Mouse (Mus musculus) layer of hippocampus, adult 11-12 months (tissue): ENCODE measurements around the gene Ehf.

Experiments
- DNase-seq: peaks from one replicate; pipeline ENCODE4 v3.0.0; 2022; ENCODE audit warnings: low spot score

Gene Ehf

DNA sequence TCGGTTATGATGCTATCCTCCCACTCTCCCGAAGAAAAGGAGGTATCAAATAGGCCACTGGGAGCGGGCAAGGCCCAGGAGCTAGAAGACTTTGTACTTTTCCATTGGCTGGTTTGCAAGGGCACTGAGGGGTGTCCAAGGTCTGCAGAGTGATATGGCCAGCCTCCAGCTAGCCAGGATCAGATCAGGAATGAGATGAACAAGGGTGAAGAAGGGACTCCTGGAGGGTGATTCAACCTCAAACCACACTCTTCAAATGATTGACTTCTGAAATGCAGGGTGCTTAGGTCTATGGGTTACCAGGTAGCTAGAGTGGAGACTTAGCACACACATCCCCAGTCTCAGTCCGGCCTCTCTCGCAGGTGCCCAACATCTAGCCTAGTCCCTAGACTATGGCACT, 9.3 kb downstream of the Ehf start:
- no peak for DNase-seq

DNA sequence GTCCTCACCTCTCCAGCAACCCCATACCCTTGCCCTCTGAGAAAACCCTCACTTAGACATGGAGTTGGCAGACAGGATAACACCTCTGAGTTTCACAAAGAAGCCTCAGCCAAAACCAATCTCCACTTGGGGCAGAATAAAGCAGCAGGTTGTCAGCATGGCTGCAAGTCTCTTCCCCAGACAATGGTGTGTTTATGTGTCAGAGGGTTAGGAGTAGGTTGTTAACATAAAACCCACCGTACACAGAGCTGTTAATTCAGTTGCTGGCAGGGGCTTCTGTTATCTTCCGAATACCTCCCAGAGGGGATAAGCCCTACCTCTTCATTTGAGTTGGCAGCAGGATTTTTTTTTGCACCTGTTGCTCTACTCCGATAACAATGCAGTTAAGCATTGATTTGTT, 9.9 kb downstream of the Ehf start:
- DNase-seq: no peak

DNA sequence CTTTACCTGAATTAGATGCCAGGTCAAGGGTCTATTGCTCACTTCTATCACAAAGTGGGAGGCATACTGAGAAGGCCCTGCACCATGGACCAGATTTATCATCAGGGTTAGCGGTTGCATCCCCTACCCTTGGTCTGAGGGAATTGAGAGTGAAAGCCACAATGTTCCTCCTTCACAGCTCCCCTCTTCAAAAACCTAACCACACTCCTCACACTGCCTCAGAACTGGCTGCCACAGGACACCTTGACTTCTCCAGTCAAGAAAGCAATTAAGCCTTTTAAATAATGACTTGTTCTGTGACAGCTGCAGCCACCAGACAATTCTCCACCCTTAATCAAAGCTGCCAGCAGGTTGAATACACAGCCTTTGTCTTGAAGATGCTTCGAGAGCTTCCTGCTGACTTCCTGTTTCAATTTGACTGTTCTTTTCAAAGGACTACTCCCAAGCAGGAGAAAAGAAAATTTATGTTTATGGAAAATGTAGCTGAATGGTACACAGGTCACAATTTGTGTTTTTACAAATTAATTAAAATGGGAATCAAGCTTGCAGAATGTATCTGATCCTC, 12.3 kb downstream of the Ehf start:
- no peak for DNase-seq

DNA sequence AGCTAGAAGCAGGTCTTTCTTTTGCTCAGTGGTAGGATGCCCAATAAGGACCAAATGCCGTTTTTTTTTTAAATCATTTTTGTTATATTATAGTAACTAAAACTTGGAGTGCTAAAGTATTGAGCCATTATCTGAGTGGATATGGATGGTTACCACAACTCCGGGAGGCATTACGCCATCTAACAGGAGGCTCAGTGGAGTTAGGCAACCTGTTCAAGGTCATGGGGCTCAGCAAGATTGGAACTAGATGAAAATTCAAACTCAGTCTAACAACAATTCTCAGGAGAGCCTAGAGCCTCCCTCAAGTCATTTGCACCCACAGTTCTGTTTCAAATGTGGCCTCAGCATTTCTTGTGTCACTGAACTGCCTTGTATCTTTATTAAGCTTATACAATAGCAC, 12.9 kb downstream of the Ehf start:
- no peak for DNase-seq

DNA sequence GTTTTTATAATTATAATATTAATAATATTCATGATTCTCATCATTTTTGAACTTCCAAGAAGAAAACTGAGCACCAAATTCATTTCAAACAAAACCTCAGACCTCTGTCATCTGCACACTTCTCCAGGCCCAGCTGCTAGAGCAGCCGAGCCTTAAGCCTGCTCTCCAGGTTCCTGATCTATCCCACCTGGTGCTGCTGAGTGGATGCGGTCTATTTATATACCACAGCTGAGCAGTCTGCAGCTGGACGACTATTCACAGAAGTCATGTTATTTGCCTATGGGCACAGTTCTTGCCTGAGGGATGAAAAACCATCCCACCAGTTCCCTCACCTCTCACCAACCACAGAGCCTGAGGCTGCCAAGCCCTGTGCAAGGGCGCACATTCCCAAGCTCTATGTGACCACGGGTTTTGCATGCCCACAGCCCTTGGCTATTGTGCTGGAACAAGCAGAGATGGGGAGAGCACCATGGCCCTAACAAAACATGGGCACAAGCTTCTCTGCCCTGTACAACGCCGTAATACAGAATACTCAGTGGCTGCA, 13.6 kb downstream of the Ehf start:
- DNase-seq: no peak

DNA sequence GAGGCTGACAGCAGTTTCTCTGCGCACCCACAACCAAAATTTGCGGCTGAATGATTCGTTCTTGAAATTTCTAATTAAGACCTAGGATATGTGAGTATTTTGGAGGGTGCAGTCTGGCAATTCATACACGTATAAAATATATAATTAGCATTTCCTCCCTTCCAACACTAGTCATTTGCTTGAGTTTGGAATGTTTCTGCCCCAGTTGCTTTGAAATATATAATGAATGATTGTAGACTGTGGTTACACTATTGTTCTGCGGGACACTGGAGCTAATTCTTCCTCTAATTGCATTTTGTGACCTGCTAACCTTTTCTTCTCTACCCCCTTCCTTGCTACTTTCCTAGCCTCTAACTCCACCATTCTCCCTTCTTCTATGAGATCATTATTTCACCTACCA, 15.4 kb downstream of the Ehf start:
- DNase-seq: no peak

DNA sequence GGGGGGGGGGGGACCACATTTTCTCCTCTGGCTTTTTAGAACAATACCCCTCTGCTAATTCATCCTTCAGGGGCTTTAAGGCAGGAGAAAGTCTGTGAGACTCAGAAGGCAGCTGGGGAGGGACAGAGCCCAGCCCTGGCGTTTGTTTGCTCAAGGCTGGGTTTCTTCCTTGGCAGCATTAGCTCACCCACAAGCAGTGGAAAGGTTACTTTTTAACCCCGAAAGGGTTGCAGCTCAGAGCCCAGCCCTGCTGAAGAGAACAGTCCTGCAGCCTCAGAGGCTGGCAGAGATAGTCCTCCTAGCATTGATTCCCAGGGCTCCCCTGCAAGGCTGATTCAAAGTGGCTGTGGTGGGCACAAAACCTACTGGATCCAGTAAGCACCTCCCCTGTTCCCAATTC, 17.5 kb downstream of the Ehf start:
- DNase-seq: no peak

DNA sequence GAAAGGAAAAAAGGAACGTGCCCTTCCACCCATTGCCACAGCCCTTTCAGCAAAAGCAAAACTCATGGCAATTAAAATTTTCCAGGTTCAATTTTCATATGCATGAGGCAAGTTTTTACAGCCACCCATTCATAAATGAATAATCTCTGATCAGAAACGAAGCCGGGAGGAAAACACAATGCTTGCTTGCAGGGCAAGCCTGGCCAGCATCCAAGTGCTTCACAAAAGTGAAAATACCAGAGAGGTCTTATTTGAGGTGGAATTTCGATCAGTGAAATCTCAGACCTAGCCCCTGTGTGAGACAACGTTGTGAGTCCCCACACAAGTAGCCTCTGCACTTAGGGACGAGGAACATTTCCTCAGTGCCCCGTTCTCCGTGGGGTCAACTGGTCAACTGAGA, 19.3 kb downstream of the Ehf start:
- DNase-seq: no peak

DNA sequence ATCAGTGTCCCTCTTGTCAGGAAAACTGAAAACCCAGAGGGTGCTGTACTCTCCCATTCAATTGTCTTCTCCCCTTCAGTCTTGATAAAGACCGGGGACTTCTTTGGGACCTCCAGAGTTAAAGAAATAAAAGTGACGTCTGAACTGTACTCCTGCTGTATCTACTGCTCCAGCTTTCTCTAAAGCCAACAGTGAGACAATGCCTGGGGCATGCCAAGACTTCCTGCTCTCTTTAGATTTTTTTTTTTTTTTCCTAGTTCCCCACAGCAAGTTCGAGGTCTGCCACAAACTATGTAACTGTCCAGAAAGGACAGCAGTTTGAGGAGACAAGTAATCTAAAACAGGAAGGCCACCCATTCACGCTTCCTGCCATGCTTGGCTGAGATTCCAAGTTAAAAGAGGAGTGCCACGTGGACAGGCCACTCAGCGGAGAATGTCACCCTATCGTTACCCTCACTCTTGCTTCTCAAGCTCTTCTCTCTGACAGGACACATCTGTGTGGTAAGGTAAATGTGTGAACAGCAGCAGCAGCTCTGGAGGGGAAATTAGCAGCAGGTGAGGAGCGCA, 20.8 kb downstream of the Ehf start:
- no peak for DNase-seq

DNA sequence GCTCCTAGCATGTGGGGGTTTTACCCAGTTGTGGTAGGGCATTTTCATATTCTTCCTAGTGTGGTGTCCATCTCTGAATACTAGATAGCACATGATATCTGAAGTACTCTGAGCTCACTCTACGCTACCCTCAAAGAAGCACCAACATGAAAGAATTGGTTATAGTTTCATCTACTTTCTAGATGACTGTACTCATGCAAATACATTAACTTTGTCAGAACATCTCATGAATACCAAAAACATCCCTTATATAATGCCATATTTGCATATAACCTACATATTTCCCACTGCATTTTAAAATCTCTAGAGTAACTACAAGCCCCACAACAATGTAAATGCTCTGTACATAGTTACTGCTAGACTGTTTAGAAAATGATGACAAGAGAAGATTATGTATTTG, 23.2 kb downstream of the Ehf start:
- no peak for DNase-seq

DNA sequence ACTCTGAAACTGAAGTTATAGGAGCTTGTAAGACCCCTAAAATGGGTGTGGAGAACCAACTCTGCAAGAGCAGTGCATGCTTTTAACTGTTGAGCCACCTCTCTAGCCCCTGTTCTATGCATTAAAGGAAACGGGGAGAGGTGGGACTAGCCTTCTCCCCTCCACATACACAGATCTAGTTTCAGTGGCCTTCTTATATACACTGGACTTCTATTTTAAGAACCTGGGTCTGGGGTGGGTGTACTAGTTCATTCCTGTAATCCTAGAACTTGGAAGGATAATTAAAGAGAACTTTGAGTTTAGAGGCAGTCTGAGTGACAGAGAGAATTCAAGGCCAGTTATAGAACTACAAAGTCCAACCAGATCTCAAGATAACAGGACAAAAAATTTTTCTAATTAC, 24.6 kb downstream of the Ehf start:
- DNase-seq: no peak

DNA sequence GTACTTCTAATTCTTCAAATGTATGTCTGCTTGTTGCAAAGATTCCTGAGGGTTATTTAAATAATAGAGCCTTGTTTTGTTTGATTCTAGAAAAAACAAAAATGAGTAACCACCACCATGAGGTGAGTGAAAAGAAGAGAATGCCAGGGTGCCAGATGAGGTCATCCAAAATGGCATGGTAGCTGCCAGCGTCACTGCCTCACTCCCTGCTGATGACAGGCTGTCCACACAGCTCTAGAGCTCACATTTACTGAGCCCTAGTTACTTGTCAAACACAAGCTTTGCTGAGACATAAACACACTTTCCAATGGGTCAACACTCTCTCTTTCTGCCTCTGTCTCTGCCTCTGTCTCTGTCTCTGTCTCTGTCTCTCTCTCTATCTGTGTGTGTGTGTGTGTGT, 25.3 kb downstream of the Ehf start:
- no peak for DNase-seq

DNA sequence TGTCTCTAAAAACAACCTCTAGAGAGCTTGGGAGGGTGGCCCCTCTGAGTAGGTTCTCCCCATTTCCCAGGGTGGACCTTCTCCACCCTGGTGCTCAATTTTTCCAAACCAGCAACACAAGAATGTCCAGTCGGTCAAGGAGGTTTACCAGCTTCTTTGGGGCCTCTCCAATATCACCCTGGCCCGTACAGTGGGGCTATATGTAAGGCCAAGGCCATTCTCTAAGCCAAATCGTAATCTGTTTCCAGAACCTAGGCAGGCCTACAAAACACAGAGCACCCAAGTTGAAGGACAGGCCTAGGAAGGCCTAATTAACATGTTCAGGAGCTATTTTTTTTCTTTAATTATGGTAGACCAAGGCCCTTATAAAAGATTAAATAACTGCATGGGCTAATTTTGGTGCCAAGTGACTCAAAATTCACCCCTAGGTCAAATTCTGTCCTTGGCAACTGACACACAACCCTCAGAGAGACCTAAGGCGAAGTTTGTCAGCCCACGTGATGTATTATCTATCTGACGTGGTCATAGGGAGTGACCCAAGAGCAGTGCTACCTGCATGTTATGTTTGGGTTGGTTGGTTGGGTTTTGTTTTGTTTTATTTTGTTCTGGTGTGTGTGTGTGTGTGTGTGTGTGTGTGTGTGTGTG, 27.6 kb downstream of the Ehf start:
- no peak for DNase-seq

DNA sequence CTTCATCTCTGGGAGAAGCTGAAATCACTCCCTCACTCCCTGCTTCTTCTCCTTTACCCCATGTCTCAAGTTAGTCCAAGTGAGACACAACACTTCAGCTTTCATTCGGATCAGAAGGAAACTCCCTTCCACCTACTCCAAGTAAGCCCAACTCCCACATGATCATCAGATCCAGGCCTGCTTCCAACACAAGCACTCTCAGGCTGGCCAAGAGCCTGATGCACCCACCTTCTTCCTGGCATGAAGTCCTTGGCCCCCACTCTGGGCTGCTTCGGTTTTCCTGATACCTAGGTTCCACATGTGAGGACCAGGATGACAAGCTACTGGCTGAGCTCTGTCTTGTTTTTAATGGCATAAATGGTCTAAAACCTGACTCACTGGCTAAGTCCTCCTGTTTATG, 28.3 kb downstream of the Ehf start:
- no peak for DNase-seq

DNA sequence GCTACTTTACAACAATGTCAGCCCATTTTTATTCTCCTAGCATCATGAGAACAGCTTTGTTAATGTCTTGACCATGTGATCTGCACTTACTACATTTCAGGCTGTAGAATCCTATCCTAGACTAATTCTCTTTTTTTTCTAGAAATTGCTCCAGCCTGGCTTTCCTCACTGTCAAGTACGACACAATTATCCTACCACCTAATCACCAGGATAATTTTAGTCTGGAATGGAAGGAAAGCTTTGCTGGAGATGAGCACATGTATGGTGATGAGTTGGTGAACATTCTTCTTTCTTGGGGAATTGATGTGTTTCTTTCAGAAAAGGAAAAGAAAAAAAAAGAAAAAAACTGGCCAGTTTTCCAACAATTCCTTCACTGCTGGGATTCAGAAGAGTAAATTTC, 28.8 kb downstream of the Ehf start:
- DNase-seq: no peak

DNA sequence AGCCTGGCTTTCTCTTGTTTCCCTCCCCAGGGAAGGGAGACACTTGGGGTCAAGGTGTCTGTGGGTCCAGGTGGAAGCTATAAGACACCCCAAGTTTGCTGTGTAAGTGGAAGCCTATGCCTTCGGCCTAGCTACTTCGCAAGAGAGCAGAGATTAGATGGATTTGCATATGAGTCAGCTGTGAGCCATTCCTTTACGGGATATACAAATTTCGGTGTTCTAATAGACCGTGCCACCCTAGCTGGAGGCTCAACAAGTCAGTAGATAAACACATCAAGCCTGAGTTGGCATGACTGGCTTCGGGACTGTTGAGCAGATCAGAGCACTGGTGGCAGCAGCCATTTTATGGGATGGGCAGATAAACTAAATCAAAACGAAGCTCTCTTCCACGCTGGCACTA, 31.6 kb downstream of the Ehf start:
- no peak for DNase-seq

DNA sequence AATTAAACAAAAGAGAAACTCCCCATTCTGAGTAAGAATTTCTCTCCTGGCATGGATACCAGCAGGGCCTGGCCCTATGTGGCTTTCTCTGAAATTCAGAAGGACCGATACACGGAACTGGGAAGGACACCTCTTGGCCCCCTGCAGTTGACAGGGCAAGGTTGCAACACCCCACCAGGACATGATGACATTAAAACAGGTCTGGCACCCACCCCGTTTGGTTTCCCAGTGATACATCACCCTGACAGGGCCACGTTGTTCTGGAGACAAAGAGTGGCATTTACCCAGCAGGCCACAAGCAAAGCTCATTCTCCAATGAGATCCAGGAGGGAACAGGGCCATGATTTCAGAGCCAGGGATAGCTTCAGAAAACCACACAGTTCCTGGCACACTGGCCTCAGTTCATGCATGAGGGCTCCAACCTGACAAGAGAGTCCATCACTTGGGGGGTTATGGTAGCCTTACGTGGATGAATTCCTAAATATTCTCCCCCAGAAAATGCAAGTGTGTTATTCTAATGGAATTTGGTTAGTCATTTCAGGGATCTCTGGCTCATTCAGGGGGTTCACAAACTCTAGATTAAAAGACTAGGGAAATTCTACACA, 32.4 kb downstream of the Ehf start:
- no peak for DNase-seq

DNA sequence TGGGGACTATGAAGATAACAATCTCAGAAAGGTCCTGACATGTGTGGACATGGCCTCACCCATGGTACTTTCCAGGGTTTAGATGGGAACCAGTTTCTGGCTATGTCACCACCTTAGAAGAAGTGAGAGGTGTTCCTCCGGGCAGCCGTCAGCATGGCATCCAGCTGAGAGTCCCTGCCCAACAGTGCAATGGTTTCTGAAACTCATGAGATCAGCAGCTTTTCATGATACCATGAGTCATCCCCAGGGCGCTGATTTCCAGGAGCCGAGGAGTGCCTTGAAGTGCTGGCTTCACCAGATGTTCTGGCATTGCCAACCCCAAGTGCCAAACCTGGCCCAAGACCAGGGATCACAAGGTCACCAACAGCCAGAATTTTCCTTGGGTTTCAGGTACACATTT, 64.0 kb downstream of the Ehf start:
- no peak for DNase-seq

DNA sequence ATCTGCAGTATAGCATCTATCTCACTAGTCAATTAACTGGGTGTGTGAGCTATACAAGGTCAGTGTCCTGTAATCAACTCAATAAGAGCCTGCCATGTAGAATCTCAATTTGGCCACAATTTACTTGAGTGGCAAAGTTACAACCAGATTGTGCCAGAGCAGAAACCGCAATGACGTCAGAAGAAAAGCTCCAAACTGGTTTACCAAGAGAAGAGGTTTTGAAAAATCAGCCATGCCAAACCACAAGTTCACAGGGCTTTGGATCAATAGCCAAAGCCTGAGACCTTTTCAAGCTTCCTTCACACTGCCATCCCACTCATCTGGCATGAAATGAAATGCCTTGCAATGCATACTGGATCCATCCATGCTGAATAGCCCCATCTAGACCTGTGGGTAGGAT, 76.3 kb downstream of the Ehf start:
- no peak for DNase-seq

DNA sequence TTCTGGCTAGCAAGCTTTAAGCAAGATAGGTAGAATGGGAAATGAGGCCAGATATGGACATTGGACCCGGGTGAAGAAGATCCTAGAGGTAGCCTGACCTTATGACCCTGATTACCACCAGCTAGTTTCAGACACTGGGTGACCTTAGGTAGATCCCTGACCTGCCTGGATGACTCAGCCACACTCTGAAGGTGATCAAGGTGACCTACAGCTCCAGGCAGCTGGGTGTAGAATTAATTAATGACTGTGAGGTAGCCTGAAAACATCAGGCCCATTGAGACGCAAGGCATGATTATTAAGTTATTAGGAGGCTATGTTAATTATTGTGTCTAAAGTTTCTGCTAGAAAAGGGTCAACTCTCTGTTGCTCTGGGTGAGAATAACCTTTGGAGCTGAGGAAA, 82.2 kb downstream of the Ehf start:
- no peak for DNase-seq

DNA sequence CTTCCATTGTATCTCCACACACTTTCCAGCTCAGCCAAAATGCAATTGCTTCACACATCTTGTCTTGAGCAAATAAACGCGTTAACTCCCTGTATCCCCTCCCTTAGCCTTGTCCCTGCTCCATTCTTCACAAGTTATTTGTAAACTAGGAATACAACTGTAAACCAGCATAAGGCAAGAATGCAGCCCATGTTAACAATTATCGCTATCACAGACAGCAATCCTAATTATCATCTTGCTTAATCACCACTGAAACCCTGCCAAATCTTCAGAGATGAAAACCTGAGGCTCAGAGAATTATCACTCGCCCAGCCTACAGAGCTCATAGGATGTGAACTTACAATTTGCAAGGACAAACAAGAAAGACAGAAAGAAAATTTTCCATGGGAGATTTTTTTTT, 84.8 kb downstream of the Ehf start:
- no peak for DNase-seq

DNA sequence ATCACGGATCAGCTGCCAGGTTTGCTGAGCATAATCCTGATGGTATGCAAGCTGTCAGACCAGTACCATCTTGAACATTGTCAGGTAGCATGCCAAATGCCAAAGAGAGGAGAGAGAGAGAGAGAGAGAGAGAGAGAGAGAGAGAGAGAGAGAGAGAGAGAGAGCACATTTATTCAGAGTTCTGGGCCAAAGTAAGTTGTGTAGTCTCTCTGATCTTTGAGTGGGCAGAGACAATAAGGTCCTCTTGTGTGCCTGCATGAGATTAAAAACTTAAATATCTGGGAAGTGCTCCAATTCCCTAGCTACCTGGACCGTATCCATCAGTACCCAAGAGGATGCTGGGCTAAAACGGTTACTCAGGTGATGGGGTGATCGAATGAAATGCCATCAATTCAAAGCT, 87.3 kb downstream of the Ehf start:
- no peak for DNase-seq

DNA sequence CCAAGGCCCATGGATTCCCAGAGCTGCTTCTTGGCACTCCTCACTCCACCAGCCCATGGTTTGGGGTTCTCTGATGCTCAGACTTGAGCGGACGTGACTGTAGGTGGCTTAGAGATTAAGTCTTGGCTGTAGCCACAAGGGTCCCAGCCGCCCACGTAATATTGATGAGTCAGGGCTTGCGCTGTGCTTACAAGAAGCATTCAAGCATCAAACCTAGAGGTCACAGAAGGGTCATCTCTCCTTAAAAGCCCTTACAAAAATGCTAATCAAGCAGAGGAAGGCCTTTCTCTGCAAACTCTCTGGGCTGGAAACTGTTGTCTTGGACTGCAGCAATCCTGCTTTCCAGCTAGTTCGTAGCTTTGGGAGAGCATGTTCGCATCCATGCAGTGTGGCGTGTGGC, 88.2 kb downstream of the Ehf start:
- DNase-seq: no peak

DNA sequence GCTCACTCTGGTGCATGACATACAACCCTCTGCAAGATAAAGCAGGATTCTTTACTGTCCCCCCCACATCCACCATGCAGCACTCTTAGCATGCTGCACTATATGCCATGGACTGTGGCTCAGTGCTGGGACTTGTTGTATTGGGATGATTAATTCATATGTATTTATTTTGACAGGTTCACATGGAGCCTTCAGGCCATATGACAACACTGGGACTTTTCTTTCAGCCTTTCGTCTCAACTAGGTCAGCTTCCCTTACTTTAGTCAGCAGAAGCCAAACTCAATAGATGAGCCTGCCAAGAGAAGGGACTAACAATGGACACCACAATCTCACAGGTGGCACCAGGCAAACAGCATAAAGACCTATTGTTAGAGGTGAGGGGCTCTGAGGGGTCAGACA, 89.5 kb downstream of the Ehf start:
- no peak for DNase-seq
